Mouse (Mus musculus) stomach, postnatal 0 days (tissue): ENCODE results near the gene Acot3.
A peak's percentile ranks its signal among the peaks of the same experiment; 100 is the strongest.

Source experiments
- CTCF ChIP-seq: IDR thresholded peaks from 2 replicates; pipeline ENCODE4 v1.5.1; 2016; ENCODE audit warnings: antibody characterized with exemption, low read depth, mild to moderate bottlenecking, moderate library complexity
- EP300 ChIP-seq: optimal IDR thresholded peaks from 2 replicates; pipeline ENCODE3; 2016; ENCODE audit warnings: antibody characterized with exemption

- TF ChIP-seq CTCF (peak; percentile 91), EP300 (no peak)
Measured at GRCm38 (mm10) chr12:84030659-84031332, 21.1 kb upstream of the Acot3 start.
